Mouse (Mus musculus): Measurements from ENCODE around the gene Mrgprf.
A peak's percentile ranks its signal among the peaks of the same experiment; 100 is the strongest.

Gene Mrgprf

DNA sequence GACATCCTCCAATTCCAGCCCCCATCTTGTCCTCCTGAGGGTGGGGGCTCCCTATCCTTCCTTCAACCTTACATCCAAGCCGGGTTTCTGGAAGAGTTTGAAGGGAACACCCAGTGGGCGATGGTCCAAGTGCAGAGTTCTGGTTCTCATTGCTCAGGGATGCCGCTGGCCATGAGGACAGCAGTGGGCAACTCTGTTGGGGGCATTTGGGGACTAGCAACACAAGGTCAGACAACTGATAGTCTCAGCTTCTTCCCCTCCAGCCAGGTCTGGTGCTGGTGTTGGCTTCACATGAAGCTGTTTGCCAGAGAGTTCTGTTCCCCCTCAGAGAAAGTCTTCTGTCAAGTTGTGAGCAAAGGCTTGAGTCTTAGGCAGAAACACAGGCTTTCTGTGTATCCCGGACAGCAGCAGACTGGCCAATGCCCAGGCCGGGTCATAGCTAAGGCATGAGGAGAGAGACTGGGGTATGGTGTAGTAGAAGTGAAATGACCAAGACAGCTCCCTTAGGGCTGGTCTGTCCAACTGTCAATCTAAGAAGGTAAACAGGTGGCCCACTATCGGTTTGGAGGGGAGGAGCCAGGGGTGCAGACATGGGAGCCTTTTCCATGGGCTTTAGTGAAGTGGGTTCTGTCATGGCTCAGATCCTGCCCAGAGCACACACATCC is 845 bp downstream of the Mrgprf start:
- DNase-seq: no peak

DNA sequence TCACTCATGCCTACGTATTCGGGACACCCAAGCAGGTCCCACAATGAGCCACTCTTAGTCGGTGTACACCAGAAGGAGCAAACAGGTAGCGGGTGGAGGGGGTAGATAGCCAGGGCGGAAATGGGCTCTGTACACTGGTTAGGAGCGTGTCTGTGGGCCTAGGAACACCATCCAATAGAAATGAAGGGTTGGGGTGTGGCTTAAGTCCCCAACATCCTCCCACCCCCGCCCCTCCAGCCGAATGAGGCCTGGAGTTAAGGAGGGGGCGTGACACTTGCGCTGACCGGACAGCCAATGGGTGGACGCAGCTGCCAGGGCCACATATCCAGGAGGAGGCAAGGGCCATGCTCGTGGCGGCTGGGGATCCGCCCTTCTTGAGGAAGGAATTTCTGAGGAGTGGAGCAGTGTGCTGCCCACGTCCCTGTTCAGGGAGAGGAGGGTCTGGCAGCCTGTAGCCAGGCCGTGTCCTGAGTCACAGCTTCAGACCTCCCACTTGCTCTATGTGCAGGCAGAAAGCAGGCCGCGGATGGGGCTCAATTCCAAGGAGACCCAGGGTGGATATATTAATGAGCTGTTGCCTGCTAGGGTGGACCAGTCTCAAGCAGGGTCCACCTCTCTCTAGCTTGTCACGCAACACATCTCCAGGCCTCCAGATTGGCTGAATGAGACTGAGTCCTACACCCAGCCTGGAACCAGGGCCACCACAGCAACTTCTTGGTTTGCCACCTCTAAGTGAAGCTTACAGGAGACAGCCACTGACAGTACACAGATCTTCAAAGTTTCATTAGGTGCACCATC is 2.1 kb downstream of the Mrgprf start:
- peak; percentile 29 to 30 for DNase-seq

DNA sequence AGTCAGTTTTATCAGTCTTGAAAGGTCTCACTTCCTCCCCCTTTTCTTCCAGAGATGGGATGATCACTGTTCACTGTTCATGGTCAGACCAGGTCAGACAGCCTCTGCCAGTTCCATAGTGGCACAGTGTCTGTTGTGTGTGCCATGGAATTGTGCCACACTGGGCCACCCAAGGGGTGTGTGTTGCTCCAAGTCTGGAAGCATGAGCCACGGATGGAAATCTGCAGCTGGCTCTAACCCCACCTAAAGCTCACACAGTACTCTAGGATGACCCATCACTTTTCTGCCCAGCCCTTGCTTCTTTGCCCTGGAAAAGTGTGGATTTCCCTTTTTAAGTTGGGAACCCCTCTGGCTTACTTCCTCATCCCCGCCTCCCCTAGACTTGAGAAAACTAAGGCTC is 3.5 kb downstream of the Mrgprf start:
- no peak for DNase-seq

DNA sequence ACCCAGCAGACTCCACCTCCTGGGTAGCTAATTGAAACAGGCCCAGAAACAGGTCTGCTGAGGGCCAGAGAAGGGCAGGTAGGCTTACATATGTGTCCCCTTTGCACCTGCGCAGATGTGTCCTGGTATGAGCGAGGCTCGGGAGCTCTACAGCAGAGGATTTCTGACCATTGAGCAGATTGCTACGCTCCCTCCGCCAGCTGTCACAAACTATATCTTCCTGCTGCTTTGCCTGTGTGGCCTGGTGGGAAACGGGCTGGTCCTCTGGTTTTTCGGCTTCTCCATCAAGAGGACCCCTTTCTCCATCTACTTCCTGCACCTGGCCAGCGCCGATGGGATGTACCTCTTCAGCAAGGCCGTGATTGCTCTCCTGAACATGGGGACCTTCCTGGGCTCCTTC is 7.0 kb downstream of the Mrgprf start:
- no peak for DNase-seq

DNA sequence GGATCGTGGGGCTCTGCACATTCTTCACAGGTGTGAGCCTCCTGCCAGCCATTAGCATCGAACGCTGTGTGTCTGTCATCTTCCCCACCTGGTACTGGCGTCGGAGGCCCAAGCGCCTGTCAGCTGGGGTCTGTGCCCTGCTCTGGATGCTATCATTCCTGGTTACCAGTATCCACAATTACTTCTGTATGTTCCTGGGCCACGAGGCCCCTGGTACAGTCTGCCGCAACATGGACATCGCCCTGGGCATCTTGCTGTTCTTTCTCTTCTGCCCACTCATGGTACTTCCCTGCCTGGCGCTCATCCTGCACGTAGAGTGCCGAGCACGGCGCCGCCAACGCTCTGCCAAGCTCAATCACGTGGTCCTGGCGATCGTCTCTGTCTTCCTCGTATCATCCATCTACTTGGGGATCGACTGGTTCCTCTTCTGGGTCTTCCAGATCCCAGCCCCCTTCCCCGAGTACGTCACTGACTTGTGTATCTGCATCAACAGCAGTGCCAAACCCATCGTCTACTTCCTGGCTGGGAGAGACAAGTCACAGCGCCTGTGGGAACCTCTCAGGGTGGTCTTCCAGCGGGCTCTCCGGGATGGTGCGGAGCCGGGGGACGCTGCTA is 7.5 kb downstream of the Mrgprf start:
- DNase-seq: no peak

DNA sequence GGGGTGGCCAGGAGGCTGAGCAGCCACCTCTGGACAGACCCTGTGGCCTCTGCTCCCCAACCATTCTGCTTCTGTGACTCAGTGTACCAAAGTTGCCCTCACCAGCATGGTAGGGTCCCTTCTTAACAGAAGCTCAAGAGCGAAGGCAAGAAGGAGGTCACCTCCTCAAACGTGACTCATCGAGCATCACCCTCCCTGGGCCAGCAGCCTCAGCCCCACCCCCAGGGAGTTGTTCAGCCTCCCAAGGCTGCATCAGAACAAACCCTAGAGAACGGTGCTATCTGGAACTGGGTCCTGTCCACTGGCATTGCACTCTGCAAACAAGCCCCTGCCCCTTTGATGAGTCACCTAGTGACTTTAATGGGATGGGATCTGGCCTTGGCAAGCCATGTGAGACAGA is 8.2 kb downstream of the Mrgprf start:
- no peak for DNase-seq

DNA sequence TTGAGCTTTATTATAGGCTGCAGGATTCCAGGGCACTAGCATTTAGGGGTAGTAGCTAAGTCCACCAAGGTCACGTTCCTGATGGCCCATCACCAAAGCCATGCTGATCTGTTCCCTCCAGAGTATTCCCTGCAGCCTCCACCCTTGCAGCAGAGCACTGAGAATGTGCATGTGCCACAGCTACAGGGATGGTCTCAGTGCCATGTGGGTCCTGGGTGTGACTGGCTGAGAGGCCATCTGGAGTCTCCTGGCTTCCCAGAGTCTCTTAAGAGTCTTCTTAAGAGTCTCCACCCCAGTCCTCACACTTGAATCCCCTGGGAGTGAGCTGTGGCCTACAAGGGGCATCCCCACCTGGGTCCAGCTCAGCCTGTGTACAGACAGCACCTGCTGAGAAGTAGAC is 9.2 kb downstream of the Mrgprf start:
- no peak for DNase-seq

DNA sequence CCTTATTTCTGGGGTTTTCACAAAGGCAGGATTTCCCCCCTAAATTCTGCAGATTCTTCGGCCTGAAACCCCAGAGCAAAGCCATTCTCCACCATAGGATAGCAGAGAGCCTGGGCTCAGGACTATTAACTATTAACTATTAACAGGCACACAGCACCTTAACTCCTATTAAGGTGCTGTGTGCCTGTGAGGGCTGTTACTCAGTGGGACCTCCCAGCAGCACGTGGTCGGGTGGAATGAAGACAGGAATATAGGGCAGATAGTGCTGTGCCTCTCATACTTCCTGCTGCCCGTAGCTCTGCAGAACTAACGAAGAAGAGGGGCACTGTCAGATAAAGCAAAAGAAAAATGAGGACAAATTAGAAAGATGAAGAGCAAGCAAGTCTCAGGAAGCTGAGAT is 9.9 kb downstream of the Mrgprf start:
- no peak for DNase-seq

DNA sequence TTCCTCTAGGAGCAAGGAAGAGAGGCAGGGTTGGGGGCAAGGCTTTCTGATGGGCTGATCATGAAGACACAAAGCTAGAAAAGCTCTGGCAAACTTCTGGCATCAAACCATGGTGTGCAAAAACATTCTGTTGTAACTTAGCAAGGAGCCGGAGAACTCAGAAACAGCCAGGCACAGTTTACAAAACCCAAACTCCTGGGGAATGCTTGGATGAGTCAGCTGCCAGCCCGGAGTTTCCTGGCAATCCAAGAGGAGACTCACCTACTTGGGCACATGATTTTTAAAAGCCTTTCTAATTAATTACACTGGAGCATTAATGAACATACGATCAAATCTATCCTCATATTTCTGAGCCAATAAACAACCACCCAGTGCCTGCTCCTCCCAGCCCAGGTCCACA is 11.5 kb downstream of the Mrgprf start:
- DNase-seq: no peak

DNA sequence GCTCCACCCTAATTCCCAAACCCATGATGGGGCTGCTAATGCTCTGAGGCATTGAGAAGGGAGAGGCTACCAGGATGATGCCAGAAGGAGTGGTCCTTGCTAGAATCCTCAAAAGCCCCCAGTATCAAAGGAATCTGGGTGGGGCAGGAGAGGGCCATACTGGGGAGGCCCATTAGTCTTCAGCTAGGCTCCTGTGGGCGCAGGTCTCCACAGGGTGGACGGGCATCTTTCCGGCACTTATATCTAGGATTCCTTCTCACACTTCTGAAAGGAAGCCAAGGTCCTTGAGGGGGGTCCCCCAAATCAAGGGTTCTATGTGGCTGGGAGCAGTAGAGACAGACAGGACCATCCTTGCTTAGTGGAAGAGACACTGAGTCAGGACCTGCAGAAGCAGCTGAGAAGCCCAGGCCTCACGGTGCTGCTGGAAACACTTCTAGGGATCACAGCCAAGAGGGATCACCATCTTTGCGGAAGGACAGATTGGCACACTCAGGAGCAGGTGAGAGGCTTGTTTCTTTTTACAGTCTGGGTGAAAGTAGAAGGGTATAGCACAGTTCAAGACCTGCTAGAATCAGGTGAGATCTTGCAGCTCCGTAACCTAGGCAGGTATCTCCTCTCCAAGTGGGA is 14.3 kb downstream of the Mrgprf start, which contains the start of gene Mrgprd:
Gene Mrgprd, plus strand, starts transcription at position 51 of the 627 bp plus-strand sequence.
- DNase-seq: no peak

DNA sequence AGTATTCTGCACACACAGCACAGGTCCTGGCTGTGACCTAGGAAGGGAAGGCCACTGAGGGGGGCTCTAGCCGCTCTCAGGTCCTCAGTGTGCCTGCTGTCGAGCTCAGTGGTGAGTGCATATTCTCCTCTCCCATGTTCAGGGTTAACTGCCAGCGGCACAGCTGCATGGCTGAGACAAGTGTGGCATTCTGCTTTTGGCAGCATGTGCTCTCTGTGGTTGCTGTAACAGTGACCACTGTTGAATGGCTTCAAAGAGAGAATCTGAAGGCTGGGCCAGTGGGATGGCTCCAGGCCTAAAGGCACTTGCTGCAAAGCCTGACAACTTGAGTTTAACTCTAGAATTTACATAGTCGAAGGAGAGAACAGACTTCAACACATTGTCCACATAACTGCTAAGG is 16.9 kb downstream of the Mrgprf start:
- no peak for DNase-seq

DNA sequence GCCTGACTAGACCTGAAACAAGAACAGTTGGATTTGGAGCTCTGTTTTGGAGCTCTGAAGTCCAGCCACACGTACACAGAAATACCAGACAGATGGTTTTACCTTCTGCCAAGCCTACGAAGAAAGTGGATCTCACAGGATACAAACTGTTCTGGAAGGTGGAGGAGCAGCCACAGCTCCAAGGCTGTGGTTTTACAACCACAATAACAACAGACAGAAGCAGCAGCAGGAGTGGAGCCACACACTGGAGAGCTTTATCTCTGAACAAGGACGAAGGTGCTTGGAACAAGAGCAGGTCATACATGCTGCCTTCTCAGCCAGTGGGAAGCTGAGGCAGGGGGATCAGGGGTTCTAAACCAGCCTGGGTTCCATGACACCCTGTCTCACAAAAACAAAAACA is 18.9 kb downstream of the Mrgprf start:
- no peak for DNase-seq

DNA sequence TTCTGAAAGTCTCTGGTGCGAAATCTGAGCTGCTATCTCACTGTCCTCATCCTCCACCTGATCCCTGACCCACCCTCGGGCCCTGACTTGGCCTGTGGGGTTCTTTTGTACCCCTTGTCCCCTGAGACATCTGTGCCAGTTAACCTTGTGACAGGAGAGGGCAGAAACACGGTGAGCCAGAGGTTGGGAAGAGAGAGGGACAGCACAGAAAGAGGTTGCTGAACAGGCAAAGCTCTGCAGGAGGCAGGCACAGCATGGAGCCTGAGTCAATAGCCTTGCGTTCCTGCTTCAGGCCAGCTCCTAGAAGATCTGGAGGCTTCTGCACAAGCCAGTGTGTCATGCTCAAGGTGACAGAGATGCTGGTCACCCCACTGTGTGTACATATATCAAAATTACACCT is 23.0 kb downstream of the Mrgprf start:
- no peak for DNase-seq

DNA sequence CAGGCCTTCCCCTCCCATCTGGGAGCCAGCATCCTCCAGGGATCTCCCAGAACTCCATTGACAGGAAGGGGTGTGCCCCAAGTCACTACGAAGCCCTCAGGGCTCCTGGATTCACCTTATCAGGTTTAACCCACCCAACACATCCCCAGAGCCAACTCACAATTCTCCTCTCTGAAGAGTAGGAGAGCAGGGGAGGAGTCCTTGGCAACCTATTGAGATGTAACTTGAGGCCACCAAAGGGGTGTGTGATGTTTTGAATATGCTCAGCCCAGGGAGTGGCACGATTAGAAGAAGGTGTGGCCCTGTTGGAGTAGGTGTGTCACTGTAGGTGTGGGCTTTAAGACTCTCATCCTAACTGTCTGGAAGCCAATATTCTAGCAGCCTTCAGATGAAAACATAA is 25.1 kb downstream of the Mrgprf start:
- no peak for DNase-seq

DNA sequence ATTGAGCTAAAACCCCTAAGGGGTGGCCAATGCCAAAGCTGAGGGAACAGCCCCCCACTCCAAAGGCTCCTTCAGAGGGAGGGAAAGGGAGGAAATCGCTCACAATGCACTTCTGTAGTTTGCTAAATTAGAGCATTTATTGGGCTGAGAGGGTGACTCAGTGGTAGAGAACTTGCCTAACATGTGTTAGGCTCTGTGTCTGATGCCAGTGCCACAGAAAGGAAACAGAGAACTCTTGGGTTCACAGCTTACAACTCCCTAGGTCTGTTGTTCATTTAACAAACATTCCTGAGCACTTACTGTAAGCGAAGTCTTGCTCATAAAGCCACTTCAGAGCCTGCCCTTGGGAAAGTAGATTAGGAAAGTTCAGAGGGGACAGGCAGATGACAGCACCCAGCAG is 29.4 kb downstream of the Mrgprf start:
- DNase-seq: no peak

DNA sequence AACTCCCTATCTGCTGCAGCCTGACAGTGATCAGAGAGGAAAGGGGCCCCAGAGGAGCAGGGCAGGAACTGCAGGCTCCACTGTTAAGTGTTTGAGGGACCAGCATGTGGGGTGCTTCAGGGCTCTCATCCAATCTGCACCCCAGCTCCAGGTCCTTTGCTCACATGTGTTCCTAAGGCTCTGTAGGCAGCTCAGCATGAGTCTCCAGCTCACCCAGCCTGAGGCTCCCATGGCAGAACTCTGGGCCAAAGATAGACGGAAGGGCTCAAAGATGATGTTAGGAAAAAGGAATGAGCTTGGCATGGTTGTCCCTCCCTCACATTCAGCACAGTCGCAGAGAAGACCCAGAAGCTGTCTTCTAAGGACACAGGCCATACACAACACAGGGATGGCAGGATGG is 30.0 kb downstream of the Mrgprf start:
- DNase-seq: no peak

DNA sequence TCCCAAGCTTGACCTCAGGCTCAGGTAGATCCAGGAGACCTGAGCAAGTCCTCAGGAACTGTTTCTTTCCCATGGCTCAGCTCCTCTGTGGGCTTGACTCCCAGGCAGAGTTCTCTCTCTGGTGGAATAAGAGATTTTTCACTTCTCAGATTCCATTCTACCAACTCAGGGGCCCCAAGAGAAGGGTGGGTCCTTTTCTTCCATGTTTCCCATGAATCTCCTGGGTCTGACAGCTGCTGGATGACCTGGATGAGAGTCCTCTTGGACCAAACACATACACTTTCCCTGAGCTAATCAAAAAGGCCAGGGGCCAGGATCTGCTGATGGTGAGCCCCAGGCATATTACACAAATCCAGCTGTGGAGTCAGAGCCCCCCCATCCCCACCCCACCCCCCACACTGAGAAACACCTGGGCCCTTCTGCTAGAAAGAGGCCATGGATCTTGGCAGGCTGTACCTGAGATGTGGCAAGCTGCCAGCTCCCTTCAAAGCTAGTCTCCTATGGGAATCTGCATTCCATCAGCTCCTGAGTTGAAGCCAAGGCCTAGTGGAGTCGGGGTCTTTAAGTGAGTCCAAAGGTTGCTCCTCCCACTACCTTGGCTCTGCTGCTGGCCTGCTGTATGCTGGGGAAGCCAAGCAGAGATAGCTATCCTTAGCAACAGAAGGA is 31.9 kb downstream of the Mrgprf start:
- peak; percentile 9 to 19 for DNase-seq

DNA sequence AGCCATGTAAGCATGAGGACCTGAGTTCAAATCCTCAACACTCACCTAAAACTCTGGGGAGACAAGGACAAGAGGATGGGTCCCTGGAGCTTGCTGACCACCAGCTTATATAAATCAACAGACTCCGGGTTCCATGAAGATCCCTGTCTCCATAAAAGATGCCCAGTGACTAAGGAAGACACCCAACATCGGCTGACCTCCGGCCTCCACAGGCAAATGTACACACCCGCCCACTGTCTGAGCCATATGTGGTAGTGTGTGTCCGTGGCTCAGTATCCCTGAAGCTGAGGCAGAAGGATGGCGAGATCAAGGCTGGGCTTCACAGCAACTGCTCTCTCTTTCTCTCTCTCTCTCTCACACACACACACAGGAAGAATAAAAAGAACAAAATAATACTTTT is 33.3 kb downstream of the Mrgprf start:
- no peak for DNase-seq

DNA sequence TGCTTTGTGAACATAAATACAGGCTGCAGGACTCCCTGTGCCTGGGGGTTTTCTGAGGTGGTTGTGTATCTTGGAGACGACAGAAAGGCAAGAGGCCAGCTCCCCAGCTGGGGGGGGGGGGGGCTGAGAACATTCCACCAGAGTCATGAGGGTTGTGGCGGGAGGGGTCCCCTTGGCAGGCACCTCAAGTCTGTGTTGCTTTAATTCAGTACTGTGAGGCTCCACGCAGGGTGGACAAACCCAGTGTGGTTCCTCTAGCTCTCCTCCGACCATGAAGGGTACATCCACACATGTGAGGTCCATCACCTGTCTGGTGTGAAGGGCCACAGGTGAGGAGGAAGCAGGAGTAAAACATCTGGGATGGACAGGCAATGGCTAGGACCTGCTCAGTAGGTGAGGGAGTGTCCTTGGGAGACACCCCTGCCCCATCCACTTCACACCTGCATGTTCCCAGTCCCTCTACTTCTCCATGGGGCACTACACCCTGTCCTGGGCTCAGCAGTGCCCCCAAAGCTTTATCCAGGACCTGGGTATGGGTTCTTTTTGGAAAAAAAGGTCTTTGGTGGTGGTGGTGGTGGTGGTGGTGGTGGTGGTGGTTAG is 33.9 kb downstream of the Mrgprf start:
- no peak for DNase-seq

DNA sequence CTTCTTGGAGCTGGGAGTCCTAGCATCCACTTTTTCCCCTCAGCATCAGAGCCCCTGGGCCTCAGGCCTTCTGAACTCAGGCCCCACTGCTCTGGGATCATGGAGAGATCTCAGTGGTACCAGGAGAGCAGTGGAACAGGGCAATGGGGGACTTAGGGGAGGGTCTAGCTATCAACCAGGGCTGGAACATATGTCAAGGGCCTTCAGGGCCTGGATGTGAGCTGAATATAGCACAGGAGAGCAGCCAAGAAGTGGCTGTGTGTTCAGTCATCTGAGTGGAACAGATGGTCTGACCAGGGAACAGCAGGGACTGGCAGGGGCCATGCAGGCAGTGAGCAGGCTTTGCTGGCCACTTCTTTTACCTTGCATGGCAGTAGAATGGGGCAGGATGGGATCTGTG is 34.6 kb downstream of the Mrgprf start:
- DNase-seq: no peak

DNA sequence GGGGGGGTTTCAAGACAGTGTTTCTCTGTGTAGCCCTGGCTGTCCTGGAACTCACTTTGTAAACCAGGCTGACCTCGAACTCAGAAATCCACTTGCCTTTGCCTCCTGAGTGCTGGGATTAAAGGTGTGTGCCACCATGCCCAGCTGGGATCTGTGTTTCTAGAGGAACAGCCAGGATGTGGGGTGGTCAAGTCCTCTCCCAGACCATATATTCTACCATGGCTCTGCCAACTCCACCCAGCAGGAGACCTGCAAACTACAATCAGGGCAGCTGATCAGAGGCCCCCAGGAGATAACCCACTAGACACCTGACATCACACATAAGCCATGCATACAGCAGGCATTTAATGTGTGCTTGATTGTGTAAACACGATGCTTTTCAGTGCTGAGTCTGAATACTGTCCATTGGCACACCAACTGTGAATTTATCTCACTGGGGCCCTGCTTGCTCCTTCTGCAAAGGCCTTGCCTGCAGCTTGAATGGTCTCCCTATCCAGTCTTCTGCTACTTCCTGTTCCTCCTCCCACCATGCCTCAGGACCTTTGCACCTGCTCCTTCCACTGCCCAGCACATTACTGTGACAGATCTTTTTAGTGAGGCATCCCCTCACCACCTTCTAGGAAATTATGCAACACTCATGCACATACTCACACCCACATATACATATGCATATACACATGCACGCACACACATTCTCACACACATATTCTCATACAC is 35.1 kb downstream of the Mrgprf start:
- DNase-seq: no peak

DNA sequence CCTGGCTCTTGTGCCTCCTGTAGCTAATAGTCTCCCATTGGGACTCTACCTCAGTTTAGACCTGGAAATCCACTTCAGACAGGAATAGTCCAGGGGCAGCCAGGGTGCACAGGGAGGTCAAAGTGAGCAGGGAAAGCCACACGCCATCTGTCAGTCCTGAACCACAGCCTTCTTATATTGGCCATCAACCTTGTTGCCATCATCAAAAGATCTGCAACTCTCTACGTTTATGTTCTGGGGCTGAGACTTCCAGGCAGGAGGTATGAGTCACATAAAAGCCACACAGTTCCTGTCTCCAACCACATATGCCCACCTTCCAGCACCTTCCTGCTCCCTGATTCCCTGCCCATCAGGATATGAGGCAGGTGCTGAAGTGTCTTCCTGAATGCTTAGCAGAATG is 37.3 kb downstream of the Mrgprf start:
- no peak for DNase-seq
